Mouse (Mus musculus): ENCODE results near the gene Cpsf6.

The Cpsf6 gene

DNA sequence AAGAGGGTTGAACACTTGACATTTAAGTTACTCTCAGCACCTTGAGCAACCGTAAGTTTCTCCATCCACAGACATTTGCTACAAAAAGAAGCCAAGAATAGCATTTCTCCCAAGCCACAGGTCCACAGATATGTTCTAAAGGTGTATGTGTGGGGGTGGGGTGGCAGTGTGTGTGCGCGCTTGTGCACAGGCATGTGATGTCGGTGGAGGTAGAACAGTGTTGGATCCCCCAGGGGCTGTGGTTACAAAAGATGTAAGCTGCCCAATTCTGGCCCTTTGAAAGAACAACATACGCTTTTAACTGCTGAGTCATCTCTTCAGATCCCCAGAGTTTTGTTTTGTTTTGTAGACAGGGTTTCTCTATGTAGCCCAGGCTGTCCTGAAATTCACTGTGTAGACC, 57.2 kb downstream of the Cpsf6 start:
- no peak for DNase-seq

- no peak for DNase-seq
Measured at GRCm38 (mm10) chr10:117320571-117320981, 59.2 kb downstream of the Cpsf6 start.

DNA sequence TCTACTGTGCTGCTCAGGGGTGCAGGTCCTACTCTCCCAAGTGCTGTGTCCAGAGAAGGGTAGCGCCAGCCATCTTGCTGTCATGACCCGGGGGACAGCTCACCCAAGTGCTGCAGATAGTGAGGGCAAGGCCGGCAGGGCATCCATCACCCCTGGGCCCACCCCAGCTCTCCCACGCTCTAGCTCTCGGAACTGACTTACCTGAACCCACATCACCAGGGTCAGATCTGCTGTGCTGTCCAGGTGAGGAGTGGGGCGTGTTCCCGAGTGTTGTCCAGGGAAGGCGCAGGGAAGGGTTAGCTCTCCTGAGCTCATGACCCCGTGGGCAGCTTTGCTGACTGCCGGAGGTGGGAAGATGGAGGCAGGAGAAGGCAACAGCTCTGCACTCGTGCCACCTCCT, 63.4 kb downstream of the Cpsf6 start:
- no peak for DNase-seq

GRCm38 (mm10) chr10:117313133-117313532, 66.7 kb downstream of the Cpsf6 start:
- no peak for DNase-seq

GRCm38 (mm10) chr10:117312168-117312567, 67.6 kb downstream of the Cpsf6 start:
- DNase-seq = no peak

DNA sequence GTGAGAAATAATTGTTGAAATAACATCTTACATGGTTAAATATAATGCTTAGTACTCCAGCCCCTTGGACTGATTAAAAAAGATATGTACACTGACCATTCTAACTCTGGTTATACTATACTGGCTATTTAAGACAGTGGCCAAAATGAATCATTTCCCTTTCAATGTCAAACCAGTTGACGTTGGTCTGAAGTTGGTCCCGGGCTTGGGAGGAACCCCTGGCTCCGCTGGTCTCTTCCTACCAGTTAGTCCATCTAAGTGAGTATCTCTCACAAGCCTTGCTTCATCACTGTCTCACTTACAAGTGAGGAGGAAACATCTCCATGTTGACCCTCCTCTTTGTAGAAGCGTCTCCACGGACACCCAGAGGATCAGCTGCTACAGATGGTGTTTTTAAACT, 75.4 kb downstream of the Cpsf6 start:
- no peak for DNase-seq

GRCm38 (mm10) chr10:117301688-117302087, 78.1 kb downstream of the Cpsf6 start:
- no peak for DNase-seq

- no peak for DNase-seq
Measured at GRCm38 (mm10) chr10:117299901-117300520, 79.8 kb downstream of the Cpsf6 start.

DNA sequence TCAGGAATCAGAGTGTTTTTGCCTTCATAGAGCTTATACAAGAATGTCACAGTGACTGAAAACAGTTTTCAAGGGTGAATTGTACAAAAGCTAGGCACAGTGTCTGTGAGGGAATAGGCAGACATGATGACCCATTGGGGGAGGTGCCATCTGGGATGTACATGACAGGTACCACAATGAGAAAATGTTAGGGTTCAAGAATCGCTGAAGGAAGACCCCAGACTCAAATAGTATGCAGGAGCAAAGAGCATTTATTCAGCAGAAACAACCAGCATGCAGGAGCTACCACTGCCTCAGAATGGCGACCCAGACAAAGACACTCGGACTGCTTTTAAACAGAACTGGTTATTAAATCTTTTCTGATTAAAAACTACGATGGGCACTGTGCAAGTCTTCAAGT, 80.7 kb downstream of the Cpsf6 start:
- DNase-seq = no peak

GRCm38 (mm10) chr10:117298336-117298735, 81.5 kb downstream of the Cpsf6 start:
- no peak for DNase-seq

Data from cerebellum, postnatal 25 days (tissue).